Mouse (Mus musculus) cerebral cortex, adult 2 months (tissue): ENCODE measurements around the gene Ninj2.

ENCODE experiments used
- WGBS: fragments of 180-500 bp; shearing (Covaris S2); methylation state at CpG from one replicate; pipeline ENCODE4 v1.1.7; 2018; 5-methylcytosine and 5-hydroxymethylcytosine counted together

Gene Ninj2

DNA sequence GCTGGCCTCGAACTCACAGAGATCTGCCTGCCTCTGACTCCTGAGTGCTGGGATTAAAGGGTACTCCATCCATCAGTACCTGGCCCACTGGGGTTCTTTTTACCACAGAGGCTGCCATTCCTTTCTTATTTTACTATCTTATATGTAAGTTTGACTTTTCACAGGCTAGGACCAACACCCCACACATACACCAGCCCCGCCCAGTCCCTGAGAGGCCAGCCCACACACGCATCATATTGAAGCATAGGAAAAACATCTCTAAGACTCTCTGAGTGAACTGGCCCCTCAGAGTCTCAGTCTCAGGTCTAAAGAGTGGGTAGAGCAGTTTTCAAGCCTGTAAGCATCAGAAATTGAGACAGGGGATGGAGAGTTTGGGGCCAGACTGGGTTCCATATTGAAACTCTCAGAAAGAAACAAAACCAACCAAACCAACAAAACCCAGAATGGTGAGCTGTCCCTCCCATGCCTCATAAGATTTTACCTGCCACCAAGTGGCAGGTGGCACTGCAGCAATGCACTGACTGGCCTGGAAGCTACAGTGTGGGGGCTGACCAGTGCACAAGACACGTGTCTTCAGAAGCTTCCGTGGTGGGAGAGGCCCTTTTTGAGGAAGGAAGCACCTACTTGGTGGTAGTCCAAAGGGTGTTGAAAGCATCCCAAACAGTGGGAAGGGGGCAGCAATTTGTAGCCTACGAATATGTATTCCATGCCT lies 86.0 kb downstream of the Ninj2 start:
- WGBS: 85% methylated on average over 6 of the region's 6 CpGs

DNA sequence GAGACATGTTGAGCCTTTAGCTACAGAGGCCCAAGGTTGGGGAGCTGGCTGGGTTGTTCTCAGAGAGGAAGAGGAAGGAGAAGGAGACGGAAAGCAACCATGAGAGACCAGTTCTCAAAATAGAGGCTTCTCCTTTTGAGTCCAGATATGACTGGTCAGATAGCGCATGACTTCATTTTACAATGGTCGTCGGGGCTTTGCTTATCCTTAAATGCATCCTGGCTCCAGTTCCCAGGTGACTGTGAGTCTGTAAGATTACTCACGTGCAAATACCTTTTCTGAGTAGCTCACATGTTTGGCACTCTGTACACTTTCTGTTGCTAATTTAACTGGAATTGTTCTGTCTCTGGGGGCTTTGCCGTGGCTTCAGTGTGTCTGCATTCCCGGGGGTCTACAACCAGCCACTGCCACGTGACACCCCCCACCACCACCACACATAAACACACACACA lies 86.6 kb downstream of the Ninj2 start:
- WGBS: 83% methylated on average over 8 of the region's 8 CpGs

DNA sequence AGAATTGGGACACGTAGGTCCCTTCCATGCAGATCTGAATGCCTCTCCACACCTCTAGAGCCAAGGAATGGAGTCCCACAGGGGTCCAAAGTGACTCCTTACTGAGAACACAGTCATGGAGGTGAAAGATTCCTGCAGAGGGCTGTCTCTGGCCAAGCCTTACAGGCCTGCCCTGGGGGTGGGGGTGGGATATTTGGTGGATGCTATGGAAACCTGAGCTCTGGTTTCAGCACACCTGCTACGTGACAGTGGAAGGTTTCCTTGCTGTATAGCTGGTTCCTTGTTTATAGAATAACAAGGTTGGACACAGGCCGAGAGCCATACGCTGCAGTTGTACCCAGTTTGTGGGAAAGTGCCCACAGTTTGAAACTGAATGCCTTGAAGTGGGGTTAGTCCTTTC lies 87.3 kb downstream of the Ninj2 start:
- WGBS: 89% methylated on average over 4 of the region's 4 CpGs

DNA sequence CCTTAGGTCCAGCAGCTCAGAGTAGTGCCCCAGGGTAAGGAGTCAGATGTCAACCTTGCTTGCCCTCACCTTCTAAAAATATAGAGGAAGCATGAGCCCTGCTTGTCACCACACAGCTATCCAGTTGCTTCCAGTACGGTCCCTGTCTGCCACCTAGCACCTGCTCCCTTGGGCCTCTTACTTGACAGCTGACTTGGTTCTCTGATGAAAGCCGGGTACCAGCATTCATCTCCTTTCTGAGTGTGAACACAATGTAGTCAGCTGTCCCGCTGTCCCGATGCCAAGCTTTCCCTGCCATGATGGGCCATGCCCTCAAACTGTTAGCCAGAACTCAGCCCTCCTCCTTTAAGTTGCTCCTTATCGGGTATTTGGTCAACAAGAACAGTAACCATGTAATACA lies 89.0 kb downstream of the Ninj2 start:
- WGBS: 80% methylated on average over 5 of the region's 5 CpGs

DNA sequence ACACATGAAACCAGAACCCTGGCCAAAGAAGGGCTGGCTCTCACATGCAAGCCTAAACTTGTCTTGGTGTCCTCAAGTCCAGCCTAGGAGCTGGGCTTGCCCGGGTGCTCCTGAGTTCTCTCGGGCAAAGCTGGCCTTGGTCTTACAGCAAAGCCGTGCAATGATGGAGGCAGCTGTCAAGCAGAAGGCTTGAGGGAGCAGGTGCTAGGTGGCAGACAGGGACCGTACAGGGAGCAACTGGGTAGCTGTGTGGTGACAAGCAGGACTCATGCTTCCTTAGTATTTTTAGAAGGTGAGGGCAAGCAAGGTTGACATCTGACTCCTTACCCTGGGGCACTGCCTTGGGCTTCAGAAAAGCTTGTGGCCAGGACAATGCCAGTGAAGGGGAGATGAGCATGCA lies 90.6 kb downstream of the Ninj2 start:
- over 99% methylated on average over 4 of the region's 4 CpGs for WGBS

DNA sequence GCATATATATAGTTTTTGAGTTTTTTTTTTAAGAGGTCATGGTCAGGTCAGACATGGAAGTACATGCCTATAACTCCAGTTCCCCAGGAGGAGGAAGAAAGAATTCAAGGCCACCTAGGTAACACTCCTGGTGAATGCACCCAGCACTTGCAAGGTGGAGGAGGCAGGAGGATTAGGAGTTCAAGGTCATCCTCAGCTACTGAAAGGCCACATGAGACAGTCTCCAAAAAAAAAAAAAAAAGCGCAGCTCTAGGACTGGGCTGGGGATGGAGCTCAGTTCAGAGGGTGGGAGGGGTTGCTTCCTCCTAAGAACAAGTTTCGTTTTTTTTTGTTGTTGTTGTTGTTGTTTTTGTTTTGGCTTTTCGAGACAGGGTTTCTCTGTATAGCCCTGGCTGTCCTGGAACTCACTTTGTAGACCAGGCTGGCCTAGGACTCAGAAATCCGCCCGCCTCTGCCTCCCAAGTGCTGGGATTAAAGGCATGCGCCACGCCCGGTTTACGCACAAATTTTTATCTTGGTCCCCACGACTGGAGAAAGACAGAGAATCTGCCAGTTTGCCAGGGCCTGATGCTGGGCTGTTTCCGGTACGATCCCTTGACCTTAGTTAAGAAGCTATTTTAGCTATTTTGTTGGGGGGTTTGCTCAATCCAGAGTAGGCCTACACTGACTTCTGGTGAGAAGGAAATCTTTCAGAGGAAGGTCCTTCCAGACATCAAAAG lies 92.0 kb downstream of the Ninj2 start:
- 91% methylated on average over 12 of the region's 12 CpGs for WGBS

DNA sequence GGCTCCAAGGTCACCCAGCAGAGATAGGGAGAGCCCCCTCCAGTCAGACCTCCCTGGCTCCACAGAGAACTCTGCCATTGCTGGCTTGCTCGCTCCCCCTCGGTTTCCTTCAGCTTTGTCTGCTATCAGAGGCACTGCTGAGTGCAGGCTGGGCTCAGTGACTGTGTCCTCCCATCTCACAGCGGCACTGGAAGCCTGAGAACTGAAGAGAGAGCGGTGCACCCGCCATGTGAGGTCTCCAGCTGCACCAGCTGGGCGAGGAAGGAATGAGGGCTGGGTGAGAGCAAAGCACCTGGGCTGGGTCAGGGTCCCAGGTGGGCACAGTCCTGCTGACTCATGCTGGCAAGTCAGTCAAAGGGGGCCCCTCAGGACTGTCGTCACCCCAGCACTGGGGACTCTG lies 92.6 kb downstream of the Ninj2 start:
- 73% methylated on average over 7 of the region's 7 CpGs for WGBS

DNA sequence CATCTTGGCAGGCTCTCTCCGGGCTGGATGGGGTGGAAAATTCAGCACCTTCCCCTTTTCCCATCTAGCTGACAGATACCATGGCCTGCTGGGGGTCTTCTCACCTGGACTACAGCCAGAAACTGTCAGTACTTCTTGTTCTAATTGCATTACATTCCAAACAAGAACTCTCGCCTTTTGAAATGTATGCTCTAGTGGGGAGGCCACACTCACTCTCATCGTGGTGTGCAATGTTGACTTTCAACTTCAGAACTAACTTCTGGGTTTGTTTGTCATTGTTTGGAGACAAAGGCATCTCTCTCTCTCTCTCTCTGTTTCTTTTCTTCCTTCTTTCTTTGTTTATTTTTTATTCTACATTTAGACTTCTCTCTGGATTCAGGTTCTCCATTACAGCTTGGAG lies 93.4 kb downstream of the Ninj2 start:
- 82% methylated on average over 3 of the region's 3 CpGs for WGBS

DNA sequence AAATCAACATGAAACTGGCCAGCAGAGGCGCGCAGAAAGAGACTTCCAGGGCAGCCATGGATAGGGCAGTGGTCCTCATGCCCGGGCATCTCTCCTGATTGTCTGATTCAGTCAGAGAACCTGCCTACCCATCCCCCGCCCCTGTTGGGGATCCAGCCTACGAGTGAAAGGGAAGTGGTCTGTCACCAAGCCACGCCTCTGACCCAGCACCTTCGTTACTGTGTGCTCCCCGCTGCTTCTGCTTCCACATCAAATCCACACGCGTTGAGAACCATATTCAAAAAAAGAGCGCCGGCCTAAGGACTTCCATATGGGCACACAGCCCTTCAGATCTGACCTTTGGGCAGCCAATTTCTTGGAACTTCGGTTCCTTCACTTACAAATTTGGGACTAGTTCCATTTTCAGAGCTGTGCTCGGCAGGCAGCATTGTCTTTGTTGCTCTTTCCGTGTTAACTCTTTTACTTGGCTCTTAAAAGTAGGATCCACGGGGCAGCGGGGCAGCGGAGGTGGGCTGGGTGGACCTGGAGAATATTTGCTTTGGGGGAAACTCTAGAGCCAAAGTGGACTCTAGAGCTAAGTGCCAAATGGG lies 94.5 kb downstream of the Ninj2 start:
- WGBS: 56% methylated on average over 18 of the region's 18 CpGs

DNA sequence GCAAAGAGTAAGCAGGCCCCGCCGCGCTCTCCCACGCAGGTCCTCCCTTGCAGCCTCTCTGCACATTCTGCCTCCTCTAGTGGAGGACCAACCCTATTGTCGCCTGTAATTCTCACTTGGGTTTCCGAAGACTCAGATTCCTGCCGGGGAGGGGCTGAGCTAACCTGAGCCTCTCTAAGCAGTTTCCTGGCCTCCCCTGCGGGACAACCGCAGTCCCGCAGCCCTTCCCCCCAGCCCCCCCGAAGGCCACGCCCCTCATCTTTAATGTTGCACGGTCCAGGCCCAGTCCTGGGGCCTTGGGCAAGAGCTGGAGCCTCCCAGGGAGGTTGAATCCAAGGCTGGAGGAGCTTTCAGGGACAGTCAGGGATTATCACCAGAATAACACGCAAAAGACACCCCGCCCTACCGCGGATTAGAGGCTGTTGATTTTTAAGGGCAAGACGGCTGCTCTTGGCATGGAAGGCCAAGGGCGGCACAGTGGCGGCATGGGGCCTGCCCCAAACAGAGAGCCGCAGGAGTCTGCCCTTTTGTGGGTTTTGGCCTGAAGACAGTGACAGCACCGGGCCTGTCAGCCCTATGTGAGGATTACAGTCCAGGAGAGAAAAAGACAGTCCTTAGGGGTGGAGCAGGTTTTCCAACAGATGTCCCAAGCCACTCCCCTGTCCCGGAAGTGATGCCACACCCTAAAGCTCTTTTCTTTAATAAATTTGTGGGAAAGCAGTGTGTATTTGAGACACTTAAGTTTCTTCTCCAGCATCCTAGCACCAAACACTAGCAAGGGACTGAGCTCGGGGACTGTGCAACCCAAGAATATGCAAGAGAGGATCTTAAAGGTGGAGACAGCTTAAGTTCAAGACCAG lies 95.5 kb downstream of the Ninj2 start:
- 54% methylated on average over 24 of the region's 24 CpGs for WGBS

DNA sequence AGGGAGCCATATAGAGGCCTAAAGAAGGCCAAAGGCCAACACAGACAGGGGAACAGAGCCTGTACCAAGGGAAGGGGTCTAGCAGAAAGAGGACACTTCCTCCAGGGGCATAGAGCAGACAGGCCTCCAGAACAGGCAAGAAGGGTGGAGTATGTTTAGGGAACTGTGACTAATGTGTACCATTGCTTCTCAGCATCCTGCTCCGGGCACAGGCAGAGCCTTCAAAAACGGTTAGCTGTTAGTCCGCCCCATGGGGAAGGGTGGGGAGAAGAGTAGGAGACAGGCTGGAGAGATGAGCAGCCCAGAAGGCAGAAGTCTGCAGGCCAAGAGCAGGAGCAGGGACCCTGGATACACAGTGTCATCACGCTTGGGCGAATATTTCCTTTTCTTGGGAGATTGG lies 96.1 kb downstream of the Ninj2 start:
- WGBS: 88% methylated on average over 5 of the region's 5 CpGs

DNA sequence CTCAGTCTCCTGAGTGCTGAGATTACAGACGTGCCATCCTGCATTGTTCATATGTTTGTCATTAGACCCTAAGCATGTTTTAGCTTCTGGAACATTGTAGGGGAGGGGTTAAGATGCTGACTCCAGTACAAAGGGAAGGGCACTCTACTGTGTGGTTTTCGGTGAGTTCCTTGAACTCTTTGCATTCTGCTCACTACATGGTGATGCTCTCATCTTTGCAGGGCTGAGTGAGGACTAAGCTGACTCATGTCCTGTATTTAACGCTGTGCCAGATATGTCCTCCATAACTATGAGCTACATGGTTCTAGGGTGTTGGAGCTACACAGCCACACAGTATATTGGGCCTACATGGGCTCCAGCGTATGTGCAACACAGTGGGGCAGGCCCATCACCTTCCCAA lies 97.2 kb downstream of the Ninj2 start:
- WGBS: 86% methylated on average over 4 of the region's 4 CpGs

DNA sequence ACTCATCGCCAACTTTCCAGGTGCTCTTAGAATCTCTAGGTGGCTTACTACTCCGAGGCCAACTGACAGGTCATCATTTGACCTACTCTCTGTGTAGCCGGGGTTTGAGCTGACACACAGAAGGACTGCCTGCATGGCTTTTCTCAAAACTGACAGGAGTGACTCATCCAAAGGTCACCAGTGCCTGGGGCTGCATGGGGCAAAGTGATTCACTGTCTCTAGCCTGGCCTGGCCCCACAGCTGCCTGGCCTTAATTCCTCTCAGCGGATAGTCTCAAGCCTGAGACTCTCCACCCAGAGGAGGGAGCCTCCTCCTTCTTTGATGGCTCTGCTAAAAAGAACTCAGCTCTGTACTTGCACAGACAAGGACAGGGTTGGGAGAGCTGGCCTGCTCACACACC lies 97.8 kb downstream of the Ninj2 start:
- WGBS: 82% methylated on average over 4 of the region's 4 CpGs

DNA sequence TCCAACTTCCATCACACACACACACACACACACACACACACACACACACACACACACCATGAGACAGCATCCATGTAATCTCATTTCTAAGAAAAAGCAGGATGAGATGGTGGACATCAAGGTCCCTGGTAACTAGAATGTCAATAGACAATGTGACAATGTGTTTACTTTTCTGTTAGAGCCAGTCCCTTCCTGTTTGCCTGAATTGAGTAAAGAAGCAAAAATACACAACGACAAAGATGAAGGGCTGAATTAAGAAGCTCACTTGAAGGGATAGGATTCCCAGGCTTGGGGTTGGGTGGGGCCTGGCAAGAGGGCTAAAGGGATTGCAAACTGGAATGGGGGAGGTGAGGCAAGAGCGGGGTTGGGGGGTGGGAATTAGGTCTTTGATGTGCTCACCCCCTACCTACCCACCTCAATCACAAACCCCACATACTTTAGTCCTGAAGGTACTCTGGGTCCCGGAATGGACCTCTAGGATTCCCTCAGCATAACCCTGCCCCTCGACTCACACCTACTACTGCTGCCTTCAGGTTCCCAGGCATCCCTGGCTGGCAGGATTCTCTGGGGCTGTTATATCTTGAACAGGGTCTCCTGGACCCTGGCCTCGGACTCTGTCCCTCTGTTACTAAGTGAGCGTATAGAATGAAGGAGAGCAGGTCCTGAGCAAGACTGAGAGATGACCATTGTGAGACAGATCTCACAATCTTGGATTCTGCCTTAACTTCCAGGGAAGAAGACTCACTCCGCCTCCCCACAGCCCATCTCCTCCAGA lies 98.4 kb downstream of the Ninj2 start:
- WGBS: 85% methylated on average over 7 of the region's 7 CpGs

DNA sequence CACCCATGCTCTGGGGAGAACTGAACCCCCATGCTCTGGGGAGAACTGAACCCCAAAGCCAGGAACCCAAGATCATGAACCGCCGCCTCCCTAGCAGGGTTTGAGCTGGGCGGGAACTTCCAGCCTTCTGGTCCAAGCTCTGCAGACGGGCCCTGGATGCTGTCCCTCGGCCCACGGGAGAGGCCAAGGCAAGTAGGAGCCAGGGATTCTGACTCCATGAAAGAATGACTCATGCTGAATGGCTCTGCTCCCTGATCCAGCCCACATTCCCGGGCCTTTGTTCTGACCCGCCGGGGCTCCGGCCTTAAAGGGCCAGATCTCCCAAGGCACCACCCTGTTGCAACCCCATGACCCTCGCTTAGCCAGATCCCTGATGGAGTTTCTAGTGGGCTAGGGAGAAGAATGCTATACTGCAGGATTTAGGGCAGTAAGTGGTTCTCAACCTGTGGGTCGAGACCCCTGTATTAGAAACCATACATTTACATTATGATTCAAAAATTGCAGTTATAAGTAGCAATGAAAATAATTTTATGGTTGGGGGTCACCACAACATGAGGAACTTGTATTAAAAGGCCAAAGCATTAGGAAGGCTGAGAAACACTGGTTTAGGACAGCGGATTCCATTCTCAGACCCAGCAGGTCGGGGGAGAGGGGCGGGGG lies 99.2 kb downstream of the Ninj2 start:
- WGBS: 45% methylated on average over 14 of the region's 15 CpGs

DNA sequence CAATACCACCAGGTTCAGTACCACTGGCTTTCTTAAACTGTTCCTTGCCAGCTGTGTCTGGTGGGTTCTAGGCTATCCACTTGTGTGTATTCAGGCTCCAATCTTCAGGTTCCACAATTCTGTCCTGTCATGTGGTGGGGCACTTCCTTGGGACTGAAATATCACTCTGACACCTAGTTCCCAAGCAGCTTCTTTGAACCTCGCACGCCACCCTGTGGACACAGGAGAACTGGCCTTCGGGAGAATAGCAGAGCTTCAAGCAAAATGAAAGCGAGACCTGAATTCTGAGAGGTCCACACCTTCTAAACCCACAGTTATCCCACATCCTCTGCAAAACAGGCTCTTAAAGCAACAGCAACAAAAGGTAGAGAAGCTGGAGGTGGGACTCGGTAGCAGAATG lies 100.0 kb downstream of the Ninj2 start:
- WGBS: 20% methylated on average over 5 of the region's 5 CpGs

DNA sequence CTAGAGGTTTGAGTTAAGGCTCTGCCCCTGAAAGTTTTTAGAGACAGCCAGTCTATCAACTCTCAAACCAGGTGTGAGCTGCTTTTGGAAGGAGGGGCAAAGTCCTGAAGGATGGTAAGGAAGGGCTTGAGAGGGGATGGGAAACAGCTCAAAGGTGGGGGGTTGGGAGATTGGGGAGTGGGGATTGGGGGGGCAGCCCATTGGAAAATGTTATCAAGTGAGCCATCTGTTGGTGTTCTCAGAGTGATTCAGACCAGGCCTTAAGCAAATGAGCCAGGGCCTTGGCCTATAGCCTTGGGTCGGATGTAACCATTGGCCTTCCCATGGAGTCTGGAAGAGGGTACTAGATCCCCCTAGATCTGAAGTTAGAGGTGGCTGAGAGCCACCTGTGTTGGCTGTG lies 100.6 kb downstream of the Ninj2 start:
- WGBS: 84% methylated on average over 1 of the region's 1 CpGs

DNA sequence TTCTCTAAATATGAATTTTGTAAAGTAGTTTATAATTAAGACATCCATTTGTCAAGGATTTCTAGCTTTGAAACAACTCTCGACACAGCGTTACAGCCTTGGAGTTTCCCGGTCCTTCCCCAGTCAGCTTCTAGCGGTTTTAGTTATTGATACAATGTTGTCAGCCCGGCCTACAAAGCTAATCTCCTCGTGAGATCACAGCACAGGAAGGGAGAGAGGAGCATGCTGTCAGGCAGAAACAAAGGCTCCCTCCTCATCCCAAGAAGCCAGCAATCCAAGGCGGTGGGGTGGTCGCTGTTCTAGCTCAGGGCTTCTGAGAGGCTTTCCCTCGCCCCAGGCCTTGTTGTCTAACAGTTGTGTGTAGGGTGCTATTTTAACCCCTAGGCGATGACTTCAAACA lies 101.2 kb downstream of the Ninj2 start:
- WGBS: 78% methylated on average over 10 of the region's 10 CpGs

DNA sequence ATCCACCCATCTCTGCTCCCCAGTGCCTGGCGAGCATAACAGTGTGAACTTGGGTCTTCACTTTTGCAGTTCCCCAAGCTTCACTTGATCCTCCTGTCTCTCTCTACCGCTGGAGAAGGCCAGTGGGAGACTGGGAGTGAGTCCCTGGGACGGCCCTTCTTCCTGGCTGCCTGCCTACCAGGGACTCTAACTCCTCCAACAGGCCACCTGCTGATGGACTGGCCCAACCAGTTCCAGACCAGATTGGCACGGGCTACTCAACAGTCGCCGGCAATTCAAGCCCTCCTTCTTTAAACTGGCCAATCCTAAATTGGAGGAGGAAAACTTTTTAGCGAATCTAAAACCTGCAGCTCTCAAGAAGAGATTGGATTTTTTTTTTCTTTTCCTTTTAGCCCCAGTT lies 101.8 kb downstream of the Ninj2 start:
- WGBS: 58% methylated on average over 7 of the region's 7 CpGs

DNA sequence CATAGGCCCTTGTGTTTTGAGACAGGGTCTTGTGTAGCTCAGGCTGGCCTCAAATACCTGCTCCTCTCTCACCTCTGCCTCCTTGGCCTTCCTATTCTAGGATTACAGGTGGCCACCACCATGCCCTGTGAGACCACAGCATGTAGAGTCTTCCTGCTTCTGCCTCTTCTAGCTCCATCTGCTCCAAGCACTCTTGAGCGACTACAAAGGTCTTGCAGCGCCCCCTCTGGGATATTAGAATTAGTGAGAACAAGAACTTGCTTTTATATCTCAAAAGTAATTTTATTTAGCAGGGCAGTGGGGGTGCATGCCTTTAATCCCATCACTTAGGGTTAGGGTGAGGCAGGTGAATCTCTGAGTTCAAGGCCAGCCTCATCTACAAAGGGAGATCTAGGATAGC lies 103.7 kb downstream of the Ninj2 start:
- WGBS: 48% methylated on average over 2 of the region's 2 CpGs

DNA sequence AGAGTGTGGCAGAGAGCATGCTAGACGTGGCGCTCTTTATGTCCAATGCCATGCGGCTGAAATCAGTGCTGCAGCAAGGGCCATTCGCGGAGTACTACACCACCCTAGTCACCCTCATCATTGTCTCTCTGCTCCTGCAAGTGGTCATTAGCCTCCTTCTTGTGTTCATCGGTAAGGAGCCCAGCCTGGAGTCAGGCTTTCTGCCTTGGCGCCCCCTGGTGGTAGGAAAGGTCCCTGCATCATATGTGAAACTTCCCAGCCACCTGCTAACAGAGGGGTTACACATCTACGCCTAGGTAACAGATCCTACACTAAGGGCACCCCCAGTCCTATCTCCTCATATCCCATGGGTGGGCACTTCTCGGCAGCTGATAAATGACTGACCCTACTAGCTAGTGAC lies 104.8 kb downstream of the Ninj2 start:
- WGBS: 42% methylated on average over 9 of the region's 9 CpGs
